Mouse (Mus musculus): ENCODE measurements around the gene Bmi1. TPM values are rescaled to one million over a fixed set of nuclear protein-coding genes. Genes with fewer than 3 reads are reported as not detected.
A peak's percentile ranks its signal among the peaks of the same experiment; 100 is the strongest.

The Bmi1 gene
- polyA plus RNA-seq, 1 experiment: 15.6 TPM

GRCm38 (mm10) chr2:18688708-18689063, 11.9 kb downstream of the Bmi1 start:
- Histone ChIP-seq H3K36me3 (ENCODE audit: control insufficient read depth, insufficient read depth) (peaks cover 10% of the 10 kb centered on the region), H3K79me2 (ENCODE audit: control insufficient read depth, insufficient read depth) (no peaks in the 10 kb centered on the region), H3ac (ENCODE audit: control insufficient read depth, insufficient read length) (peak overlapping the region; percentile 16), H3K27me3 (ENCODE audit: control insufficient read depth, insufficient read depth, insufficient read length) (no peaks in the 10 kb centered on the region), H3K4me2 (ENCODE audit: low read depth) (peak overlapping the region; percentile 74), H3K4me3 (peak overlapping the region; percentile 35)
- TF ChIP-seq E2F4 (IDR thresholded peaks at IDR 0.05; ENCODE audit: insufficient read depth) (no peak), TCF12 (IDR thresholded peaks at IDR 0.05; ENCODE audit: insufficient read depth, poor library complexity, severe bottlenecking) (no peak), REST (IDR thresholded peaks at IDR 0.05; ENCODE audit: insufficient read depth, insufficient read length) (no peak), POLR2A (IDR thresholded peaks at IDR 0.05; ENCODE audit: insufficient read length, low read depth) (no peak), POLR2AphosphoS2 (IDR thresholded peaks at IDR 0.05; ENCODE audit: insufficient read length, low read depth) (no peak), MAX (IDR thresholded peaks at IDR 0.05; ENCODE audit: low read depth) (no peak), SRF (IDR thresholded peaks at IDR 0.05; ENCODE audit: control insufficient read depth, insufficient read length, low read depth) (no peak)

GRCm38 (mm10) chr2:18689064-18689921, 12.5 kb downstream of the Bmi1 start:
- Histone ChIP-seq H3K36me3 (ENCODE audit: control insufficient read depth, insufficient read depth) (peaks cover 4% of the 10 kb centered on the region), H3K27me3 (ENCODE audit: control insufficient read depth, insufficient read depth, insufficient read length) (no peaks in the 10 kb centered on the region), H3K79me2 (ENCODE audit: control insufficient read depth, insufficient read depth) (no peaks in the 10 kb centered on the region), H3K4me3 (peak overlapping the region; percentile 35), H3ac (ENCODE audit: control insufficient read depth, insufficient read length) (peak overlapping the region; percentile 16), H3K4me2 (ENCODE audit: low read depth) (peak overlapping the region; percentile 74)
- TF ChIP-seq SRF (IDR thresholded peaks at IDR 0.05; ENCODE audit: control insufficient read depth, insufficient read length, low read depth) (no peak), MYOG (IDR thresholded peaks at IDR 0.05; ENCODE audit: control insufficient read depth in 1 of 3, insufficient read depth in 1 of 3, insufficient read length in 2 of 3, low read depth in 2 of 3) (no peak), MAX (IDR thresholded peaks at IDR 0.05; ENCODE audit: low read depth) (no peak), MYOD1 (IDR thresholded peaks at IDR 0.05; ENCODE audit: control insufficient read depth in 1 of 3, insufficient read length in 2 of 3, low read depth in 2 of 3) (no peak), TCF3 (IDR thresholded peaks at IDR 0.05; ENCODE audit: insufficient read length, low read depth) (no peak)

- peak overlapping the region; percentile 35 for H3K4me3 ChIP-seq
- peak overlapping the region; percentile 16 for H3ac ChIP-seq (ENCODE audit: control insufficient read depth, insufficient read length)
- no peaks in the 10 kb centered on the region for H3K27me3 ChIP-seq (ENCODE audit: control insufficient read depth, insufficient read depth, insufficient read length)
- TF ChIP-seq MYOG (IDR thresholded peaks at IDR 0.05; ENCODE audit: control insufficient read depth in 1 of 3, insufficient read depth in 1 of 3, insufficient read length in 2 of 3, low read depth in 2 of 3) (peak in 2 of 3 experiments; percentile 22 to 23), MYOD1 (IDR thresholded peaks at IDR 0.05; ENCODE audit: control insufficient read depth in 1 of 3, insufficient read length in 2 of 3, low read depth in 2 of 3) (peak in 1 of 3 experiments; percentile 9), POLR2A (IDR thresholded peaks at IDR 0.05; ENCODE audit: insufficient read length, low read depth) (peak; percentile 39), CEBPB (IDR thresholded peaks at IDR 0.05; ENCODE audit: insufficient read depth, poor library complexity, severe bottlenecking) (no peak)
- peak overlapping the region; percentile 74 for H3K4me2 ChIP-seq (ENCODE audit: low read depth)
- H3K79me2 ChIP-seq (ENCODE audit: control insufficient read depth, insufficient read depth): no peaks in the 10 kb centered on the region
- no peaks in the 10 kb centered on the region for H3K36me3 ChIP-seq (ENCODE audit: control insufficient read depth, insufficient read depth)
These were observed 13.4 kb downstream of the Bmi1 start for GRCm38 (mm10) chr2:18690055-18690691.

- Histone ChIP-seq H3K36me3 (ENCODE audit: control insufficient read depth, insufficient read depth) (no peaks in the 10 kb centered on the region), H3K4me2 (ENCODE audit: low read depth) (peak overlapping the region; percentile 74), H3K27me3 (ENCODE audit: control insufficient read depth, insufficient read depth, insufficient read length) (no peaks in the 10 kb centered on the region), H3K79me2 (ENCODE audit: control insufficient read depth, insufficient read depth) (no peaks in the 10 kb centered on the region), H3K4me3 (peak overlapping the region; percentile 35), H3ac (ENCODE audit: control insufficient read depth, insufficient read length) (no peak overlapping the region)
- no peak for TF ChIP-seq POLR2AphosphoS2 (IDR thresholded peaks at IDR 0.05; ENCODE audit: insufficient read length, low read depth)
- TF ChIP-seq SRF (IDR thresholded peaks at IDR 0.05; ENCODE audit: control insufficient read depth, insufficient read length, low read depth): no peak
- TF ChIP-seq TCF3 (IDR thresholded peaks at IDR 0.05; ENCODE audit: insufficient read length, low read depth): no peak
- no peak for TF ChIP-seq CEBPB (IDR thresholded peaks at IDR 0.05; ENCODE audit: insufficient read depth, poor library complexity, severe bottlenecking)
- TF ChIP-seq MYOG (IDR thresholded peaks at IDR 0.05; ENCODE audit: control insufficient read depth in 1 of 3, insufficient read depth in 1 of 3, insufficient read length in 2 of 3, low read depth in 2 of 3): no peak
- no peak for TF ChIP-seq POLR2A (IDR thresholded peaks at IDR 0.05; ENCODE audit: insufficient read length, low read depth)
- no peak for TF ChIP-seq REST (IDR thresholded peaks at IDR 0.05; ENCODE audit: insufficient read depth, insufficient read length)
- TF ChIP-seq MAX (IDR thresholded peaks at IDR 0.05; ENCODE audit: low read depth): no peak
- no peak for TF ChIP-seq TCF12 (IDR thresholded peaks at IDR 0.05; ENCODE audit: insufficient read depth, poor library complexity, severe bottlenecking)
- no peak for TF ChIP-seq MYOD1 (IDR thresholded peaks at IDR 0.05; ENCODE audit: control insufficient read depth in 1 of 3, insufficient read length in 2 of 3, low read depth in 2 of 3)
- no peak for TF ChIP-seq USF1 (IDR thresholded peaks at IDR 0.05; ENCODE audit: low read depth)
These were observed 13.9 kb downstream of the Bmi1 start for GRCm38 (mm10) chr2:18690756-18691155.

- no peaks in the 10 kb centered on the region for H3K27me3 ChIP-seq (ENCODE audit: control insufficient read depth, insufficient read depth, insufficient read length)
- no peak overlapping the region for H3ac ChIP-seq (ENCODE audit: control insufficient read depth, insufficient read length)
- H3K79me2 ChIP-seq (ENCODE audit: control insufficient read depth, insufficient read depth): no peaks in the 10 kb centered on the region
- TF ChIP-seq E2F4 (IDR thresholded peaks at IDR 0.05; ENCODE audit: insufficient read depth): no peak
- TF ChIP-seq TCF12 (IDR thresholded peaks at IDR 0.05; ENCODE audit: insufficient read depth, poor library complexity, severe bottlenecking): no peak
- no peak for TF ChIP-seq MAX (IDR thresholded peaks at IDR 0.05; ENCODE audit: low read depth)
- no peak for TF ChIP-seq REST (IDR thresholded peaks at IDR 0.05; ENCODE audit: insufficient read depth, insufficient read length)
- no peak for TF ChIP-seq POLR2AphosphoS2 (IDR thresholded peaks at IDR 0.05; ENCODE audit: insufficient read length, low read depth)
- no peak for TF ChIP-seq POLR2A (IDR thresholded peaks at IDR 0.05; ENCODE audit: insufficient read length, low read depth)
- no peak for TF ChIP-seq MYOG (IDR thresholded peaks at IDR 0.05; ENCODE audit: control insufficient read depth in 1 of 3, insufficient read depth in 1 of 3, insufficient read length in 2 of 3, low read depth in 2 of 3)
- TF ChIP-seq MYOD1 (IDR thresholded peaks at IDR 0.05; ENCODE audit: control insufficient read depth in 1 of 3, insufficient read length in 2 of 3, low read depth in 2 of 3): no peak
- no peak for TF ChIP-seq USF1 (IDR thresholded peaks at IDR 0.05; ENCODE audit: low read depth)
- TF ChIP-seq TCF3 (IDR thresholded peaks at IDR 0.05; ENCODE audit: insufficient read length, low read depth): no peak
- TF ChIP-seq SRF (IDR thresholded peaks at IDR 0.05; ENCODE audit: control insufficient read depth, insufficient read length, low read depth): no peak
- no peak for TF ChIP-seq CEBPB (IDR thresholded peaks at IDR 0.05; ENCODE audit: insufficient read depth, poor library complexity, severe bottlenecking)
- no peaks in the 10 kb centered on the region for H3K36me3 ChIP-seq (ENCODE audit: control insufficient read depth, insufficient read depth)
- H3K4me3 ChIP-seq: no peak overlapping the region
- H3K4me2 ChIP-seq (ENCODE audit: low read depth): no peak overlapping the region
These were observed 15.2 kb downstream of the Bmi1 start for GRCm38 (mm10) chr2:18692031-18692430.

All from myocyte (in vitro differentiated cells).